Mouse (Mus musculus): Measurements from ENCODE around the gene Tmem242. TPM values are rescaled to one million over a fixed set of nuclear protein-coding genes. Genes with fewer than 3 reads are reported as not detected.
"Not testable (repeated sequence)": the region's sequence is repeated elsewhere in the genome, so short reads cannot be mapped to it uniquely, and the experiment has no call there.

Gene Tmem242
- total RNA-seq (2017) = 13.5 and 18.2 TPM in 2 replicates

DNA sequence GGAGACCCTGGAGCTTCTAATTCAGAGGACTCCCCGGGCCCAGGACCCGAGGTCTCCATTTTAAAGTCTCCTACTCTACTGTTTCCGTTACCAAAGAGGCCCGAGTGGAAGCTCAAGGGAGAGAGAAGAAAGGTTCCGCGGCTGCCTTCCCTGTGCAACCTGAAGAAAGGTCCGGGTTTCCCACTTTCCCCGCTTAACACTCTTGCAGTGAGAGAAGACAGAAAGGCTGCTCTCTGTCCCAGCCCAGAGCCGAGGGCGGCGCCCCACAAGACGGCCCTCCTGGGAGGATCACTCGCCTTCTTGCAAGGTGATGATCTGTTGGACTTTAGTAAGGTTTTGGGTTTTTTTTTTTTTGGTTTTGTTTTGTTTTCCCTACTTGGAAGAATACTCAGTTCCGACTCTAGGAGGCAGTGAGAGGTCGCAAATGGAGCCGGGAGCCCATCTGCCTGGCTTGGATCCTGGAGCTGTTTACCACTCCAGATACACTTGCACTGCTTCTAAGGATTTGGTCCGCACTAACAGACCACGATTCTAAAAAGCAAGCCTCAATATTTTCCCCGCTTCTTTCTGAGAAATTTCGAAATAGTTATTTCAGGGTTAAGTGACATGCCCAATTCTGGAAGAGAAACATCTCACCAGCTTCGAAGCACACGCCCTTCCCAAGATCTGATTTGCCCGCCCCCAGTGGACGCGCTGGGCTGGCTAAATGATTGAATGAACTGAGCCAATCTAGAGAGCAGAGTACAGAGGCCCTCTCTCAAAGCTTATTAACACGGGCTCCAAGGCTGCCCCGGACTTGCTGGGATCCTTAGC is at the start of gene Tmem242:
TSS of gene Tmem242 (minus strand) at position 101 of the 813 bp plus-strand sequence.
- ATAC-seq (ENCODE audit: extremely low read depth, insufficient number of reproducible peaks, low FRiP score, poor library complexity, severe bottlenecking) = peak; percentile 83

DNA sequence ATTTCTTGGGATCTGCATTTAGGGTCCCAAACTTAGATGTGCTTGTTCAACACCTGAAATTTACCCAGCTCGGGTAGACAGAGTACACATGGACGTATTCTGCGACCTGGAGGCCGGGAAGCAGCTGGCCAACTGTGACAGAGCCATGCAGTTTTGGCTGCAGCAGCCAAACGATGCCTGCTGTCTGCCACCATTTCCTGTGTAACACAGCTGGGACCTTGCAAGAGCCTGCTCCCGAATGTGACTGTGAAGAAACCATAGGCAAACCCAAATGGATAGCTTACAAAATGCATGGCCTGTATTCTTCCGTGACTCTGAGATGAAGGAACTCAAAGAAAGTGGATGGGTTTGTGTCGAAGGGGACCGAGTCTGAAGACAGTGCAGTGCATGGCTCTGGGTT is 48.1 kb upstream of the Tmem242 start:
- no peak for ATAC-seq (ENCODE audit: extremely low read depth, insufficient number of reproducible peaks, low FRiP score, poor library complexity, severe bottlenecking)

DNA sequence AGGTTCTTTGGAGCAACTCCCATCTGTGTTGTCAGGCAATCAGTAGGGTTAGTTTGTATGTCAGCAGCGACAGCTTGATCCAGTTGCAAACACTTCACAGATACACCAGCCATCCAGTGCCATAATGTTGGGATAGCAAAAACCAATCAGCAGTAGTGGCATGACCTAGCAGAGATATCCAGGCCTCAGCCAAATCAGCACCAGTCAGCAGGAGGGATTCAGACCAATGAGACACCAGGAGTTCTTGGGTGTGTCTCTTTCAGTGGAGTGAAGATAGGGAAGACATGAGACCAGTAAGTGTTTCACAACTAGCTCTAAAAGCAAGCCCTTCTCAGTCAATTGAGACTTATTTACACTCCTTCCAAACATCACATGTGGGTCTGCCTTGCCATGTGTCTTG is 44.6 kb upstream of the Tmem242 start:
- ATAC-seq (ENCODE audit: extremely low read depth, insufficient number of reproducible peaks, low FRiP score, poor library complexity, severe bottlenecking) = no peak

DNA sequence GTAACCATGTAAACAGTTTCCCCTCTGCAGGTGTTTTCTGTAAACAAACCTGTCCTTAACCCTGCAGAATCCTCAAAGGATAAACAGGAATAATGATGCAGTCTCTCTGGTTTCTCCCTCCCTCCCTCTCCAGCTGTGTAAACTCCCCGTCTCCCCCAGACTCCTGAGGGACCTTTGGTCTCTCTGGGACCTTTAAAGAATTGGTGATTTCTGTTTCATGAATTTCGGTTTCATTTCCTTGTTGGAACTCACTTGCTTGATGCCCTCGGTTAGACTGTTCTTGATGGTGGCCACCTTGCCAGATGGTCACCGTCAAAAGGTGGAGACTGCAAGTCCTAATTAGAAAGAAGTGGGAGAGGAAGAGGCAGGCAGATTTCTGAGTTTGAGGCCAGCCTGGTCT is 43.4 kb upstream of the Tmem242 start:
- 0 out of 2 replicates have a peak, but pooled peaks have one; percentile 23 for ATAC-seq (ENCODE audit: extremely low read depth, insufficient number of reproducible peaks, low FRiP score, poor library complexity, severe bottlenecking)

DNA sequence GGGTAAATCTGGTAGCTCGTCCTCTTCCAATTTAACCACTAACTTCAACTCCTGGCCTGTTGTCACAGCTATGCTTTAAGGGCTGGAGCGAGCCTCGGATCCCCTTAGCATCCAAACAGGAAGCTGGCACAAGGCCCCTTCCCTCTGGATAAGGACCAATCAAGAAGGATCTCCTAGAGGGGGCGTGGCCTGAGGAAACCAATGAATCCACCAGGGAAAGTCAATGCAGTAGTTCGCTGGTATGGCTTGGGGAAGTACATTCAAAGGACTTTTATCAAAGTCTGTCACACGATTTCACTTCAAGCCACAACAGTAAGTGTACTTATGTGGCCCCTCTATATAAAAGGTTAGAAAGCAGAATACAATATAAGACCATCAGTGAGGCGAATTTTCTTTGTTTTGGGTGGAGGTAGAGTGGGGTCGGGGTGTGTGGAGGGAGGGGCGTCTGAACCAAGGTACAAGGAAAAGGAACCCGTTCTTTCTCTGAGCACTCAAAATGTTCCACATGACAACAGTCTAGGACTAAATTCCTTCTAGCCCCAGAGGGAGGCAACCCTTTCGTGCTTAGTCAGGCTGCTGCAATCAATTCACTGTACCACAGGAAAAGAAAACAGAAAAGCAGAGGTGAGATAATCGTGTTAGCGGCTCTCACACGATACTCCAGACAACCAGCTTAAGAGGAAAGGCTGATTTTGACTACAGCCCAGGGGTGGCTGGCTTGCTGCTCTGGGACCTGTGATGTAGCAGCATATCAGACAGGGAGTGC is 36.1 kb upstream of the Tmem242 start:
- no peak for ATAC-seq (ENCODE audit: extremely low read depth, insufficient number of reproducible peaks, low FRiP score, poor library complexity, severe bottlenecking)

DNA sequence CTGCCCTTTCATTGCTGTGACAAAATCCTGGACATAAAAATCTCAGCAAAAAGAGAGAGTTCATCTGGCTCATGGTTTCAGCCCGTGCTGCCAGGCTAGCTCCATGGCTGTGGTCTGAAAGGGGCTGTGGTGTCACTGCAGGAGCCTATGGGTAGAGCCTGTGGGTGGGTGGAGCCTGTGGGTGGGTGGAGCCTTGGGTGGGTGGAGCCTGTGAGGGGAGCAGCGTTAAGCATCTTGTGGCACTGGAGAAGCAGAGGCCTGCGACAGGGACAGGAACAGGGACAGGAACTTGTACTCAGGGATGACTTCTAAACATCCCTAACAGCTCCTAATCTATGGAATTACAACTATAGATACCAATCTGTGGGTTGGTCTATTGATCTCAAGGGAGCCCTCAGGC is 32.2 kb upstream of the Tmem242 start:
- ATAC-seq (ENCODE audit: extremely low read depth, insufficient number of reproducible peaks, low FRiP score, poor library complexity, severe bottlenecking) = no peak

DNA sequence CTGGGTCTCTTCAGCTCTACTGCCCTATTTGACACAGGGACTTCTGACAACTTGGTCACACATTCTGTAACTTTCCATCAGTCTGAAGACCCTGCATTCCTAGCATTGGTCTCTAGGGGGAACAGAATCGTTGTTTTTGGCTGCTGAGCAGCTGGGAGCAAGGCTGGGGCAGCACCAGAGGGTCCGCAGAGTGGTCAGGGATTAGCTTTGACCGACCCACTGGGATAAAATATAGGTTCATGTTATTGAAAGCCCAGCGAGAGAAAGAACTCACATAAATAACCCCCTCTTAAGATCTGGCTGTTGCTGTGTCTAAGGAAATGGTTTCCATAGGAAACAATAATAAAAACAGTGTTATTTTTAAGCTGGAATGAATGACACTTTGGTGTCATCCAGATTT is 27.1 kb upstream of the Tmem242 start:
- no peak for ATAC-seq (ENCODE audit: extremely low read depth, insufficient number of reproducible peaks, low FRiP score, poor library complexity, severe bottlenecking)

DNA sequence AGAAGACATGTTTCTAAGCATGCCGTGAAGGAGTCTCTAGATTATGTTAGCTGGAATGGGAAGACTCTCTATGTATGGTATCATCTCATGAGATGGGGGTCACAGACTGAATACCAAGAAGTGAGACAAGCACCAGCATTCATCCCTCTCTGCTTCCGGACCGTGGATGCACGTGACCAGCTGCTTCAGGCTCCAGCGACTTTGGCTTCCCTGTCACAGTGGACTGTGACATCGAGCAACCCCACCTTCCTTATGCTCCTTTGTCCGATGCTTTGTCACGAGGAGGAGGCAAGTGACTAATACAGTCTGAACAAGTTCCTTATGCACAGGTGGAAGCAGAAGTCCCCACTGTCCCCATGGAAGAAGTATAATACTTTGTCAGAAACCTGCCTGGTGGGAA is 26.7 kb upstream of the Tmem242 start:
- ATAC-seq (ENCODE audit: extremely low read depth, insufficient number of reproducible peaks, low FRiP score, poor library complexity, severe bottlenecking) = no peak

DNA sequence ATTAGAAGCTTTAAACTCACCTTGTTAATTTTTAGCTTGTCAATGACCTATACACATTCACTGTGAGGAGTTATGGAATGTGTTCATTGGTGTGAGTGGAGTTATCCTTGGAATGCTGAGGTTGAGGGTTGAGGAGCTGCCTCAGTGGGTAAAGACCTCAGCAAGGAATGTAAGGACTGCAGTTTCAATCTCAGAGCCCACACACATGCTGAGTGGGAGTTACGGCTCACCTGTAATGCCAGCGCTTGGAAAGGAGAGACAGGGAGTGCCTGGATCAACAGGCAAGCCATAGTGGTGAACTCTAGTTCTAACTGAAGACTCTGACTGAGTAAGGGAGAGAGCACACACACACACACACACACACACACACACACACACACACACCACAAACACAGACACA is 23.9 kb upstream of the Tmem242 start:
- ATAC-seq (ENCODE audit: extremely low read depth, insufficient number of reproducible peaks, low FRiP score, poor library complexity, severe bottlenecking) = no peak

DNA sequence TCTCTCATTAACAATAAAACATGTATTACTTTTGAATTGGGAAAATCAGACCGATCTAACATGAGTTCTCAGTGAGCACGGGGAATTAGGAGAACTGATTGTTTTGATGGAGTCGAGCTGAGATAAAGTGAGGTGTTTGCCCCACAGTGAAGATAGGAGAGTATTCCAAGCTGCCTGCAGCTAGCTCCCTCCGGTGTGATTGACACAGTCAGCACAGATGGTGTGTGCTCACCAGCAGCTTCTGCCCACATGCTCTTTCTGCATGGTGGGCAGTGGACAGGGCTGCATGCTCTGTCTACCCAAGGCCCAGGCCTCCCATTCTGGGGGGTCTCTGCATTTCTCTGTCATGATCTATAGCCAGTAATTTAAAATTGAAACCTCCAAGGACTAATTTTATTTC is 13.6 kb upstream of the Tmem242 start:
- no peak for ATAC-seq (ENCODE audit: extremely low read depth, insufficient number of reproducible peaks, low FRiP score, poor library complexity, severe bottlenecking)

DNA sequence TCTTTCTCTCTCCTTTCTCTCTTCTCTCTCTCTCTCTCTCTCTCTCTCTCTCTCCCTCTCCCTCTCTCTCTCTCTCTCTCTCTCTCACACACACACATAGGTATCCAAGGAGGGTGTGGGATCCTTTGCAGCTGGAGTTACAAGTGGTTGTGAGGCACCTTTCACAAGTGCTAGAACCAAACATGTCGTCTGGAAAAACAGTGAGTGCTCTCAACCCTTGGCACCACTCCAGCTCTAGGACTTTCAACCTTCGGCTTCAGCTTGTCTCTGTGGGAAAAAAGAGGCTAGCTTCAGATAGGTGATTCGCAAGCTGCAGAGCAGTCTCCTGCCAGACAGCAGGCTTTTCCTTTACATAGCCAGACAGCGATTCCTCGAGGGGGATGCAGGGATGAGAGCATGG is 3.7 kb upstream of the Tmem242 start:
- no peak for ATAC-seq (ENCODE audit: extremely low read depth, insufficient number of reproducible peaks, low FRiP score, poor library complexity, severe bottlenecking)

DNA sequence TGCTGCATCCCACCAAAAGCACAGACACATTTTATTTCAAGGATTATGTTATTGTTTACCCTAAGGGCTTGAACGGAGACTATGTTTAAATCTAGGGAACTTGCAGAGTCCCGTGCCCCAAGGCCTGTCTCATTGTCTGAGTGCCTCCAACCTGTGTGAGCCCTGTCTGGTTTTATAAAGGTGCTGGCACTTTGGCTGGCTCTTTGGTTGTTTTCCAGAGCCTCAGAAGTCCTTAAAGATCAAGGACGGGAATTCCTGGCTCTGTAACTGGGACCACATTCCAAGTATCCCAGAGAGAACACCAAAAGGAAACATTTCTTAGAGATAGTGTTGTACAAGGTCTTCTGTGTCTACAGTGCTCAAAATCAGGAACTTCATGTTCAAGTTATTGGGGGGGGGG is 3.2 kb upstream of the Tmem242 start:
- no peak for ATAC-seq (ENCODE audit: extremely low read depth, insufficient number of reproducible peaks, low FRiP score, poor library complexity, severe bottlenecking)

DNA sequence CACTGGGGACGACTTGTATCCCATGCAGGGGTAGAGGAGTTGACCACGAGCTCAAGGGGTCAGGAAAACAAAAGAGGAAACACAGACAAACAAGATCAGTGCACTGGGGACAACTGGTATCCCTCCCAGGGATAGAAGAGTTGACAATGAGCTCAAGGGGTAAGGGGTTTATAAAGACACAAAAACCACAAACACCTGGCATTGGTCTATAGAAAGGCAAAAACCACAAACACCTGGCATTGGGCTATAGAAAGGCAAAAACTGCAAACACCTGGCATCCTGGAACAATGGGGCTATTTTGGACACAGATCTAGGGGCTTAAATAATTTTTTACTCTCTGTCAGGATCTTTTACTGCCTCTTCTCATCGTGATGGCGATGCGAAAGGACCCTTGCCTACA is 2.3 kb upstream of the Tmem242 start:
- not testable (repeated sequence) for ATAC-seq (ENCODE audit: extremely low read depth, insufficient number of reproducible peaks, low FRiP score, poor library complexity, severe bottlenecking)

DNA sequence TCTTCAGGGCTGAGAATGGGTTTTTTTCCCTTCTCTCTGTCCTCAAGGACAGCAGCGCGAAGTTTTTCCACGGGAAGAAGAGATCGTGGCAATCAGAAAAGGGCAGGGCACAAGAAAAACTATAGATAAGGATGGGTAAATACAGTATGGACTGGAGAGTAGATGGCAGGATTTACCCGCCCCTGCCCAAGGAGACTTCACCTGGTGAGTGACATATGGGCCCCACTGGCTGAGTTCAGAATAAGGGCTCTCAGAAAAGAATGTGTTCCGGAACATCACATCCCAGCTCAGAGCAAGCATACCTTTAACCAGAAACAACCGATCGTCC is 264 bp downstream of the Tmem242 start:
- ATAC-seq (ENCODE audit: extremely low read depth, insufficient number of reproducible peaks, low FRiP score, poor library complexity, severe bottlenecking) = 0 out of 2 replicates have a peak, but pooled peaks have one; percentile 11

DNA sequence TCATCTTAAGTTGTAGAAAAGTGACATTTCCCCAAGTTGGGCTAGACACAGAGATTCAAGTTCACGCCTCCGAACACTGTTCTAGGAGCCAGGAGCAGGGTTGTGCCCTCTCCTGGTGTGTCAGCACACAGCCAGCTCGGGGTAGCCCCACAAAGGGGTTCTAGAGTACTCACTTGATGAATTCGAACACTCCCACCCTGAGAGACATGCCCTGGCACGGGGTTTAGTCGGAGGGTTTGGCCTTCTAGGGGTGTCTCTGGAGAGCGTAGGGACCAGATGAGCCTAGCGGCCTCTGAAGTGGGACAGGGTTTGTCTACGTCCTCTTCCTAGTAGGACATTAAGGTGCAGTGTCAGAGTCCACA is 10.3 kb downstream of the Tmem242 start:
- ATAC-seq (ENCODE audit: extremely low read depth, insufficient number of reproducible peaks, low FRiP score, poor library complexity, severe bottlenecking) = no peak

DNA sequence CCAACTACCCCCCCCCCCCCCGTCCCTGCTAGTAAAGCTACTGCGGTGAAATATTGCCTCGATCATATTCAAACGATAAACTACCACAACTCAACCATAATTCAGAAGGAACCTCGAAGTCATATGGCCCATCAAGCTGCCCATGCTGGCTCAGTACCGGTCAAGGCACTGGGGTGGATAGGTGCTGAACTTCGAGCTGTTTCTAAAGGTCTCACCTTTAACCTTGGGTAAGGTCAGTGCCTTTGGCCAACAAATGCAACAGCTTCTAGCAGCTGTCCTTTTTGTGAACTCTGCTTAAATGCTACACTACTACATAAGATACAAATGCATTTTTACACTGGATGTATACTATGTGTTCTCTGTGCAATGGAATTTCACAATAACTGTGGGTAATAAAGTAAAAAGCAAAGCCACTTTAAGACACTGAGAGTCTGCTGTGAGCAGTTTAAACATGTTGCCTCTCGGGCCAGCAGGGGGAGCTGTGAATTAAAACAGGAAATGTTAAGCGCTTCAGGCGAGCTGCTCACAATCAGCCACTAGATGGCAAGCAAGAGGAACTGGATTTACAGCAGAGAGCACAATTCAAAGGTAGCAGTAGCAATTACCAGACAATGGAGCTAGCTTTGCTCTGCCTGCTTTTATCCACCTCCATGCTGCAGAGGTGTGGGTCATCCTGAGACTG is 10.8 kb downstream of the Tmem242 start:
- peak; percentile 97 for ATAC-seq (ENCODE audit: extremely low read depth, insufficient number of reproducible peaks, low FRiP score, poor library complexity, severe bottlenecking)

DNA sequence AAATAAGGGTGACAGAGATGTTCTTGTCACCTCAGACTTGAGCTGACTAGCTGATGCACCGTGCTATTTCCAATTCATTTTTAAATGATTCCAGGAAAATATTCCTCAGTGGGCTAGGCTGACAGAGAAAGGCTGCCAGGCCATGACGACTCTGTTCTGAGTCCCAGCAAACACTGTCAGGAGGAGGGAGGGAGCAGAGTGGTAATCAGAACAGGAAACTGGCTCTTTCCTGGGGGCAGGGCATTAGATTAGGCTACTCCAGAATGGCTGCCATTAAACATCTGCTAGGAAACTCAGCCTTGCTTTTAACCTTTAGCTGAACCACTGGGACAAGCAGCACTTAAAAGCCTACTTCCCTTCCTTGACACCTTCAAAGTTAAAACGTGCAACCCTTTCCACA is 14.9 kb downstream of the Tmem242 start:
- ATAC-seq (ENCODE audit: extremely low read depth, insufficient number of reproducible peaks, low FRiP score, poor library complexity, severe bottlenecking) = no peak

DNA sequence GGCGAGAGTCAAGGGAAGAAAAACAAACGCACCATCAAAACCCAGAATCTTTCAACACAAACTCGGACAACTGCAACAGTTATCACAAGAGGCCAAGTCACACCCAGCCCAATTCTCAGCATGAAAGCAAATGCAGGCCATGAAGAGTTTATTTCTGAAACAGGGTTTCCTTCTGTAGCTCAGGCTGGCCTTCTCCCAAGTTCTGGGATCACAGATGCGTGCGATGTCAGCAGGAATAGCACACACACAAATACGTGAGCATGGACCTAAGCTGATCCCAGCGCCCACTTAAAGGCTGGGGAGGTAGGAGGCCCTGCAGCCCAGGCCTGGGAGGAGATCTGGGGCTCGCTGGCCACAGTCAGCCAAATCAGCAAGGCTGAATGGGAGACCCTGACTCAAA is 15.9 kb downstream of the Tmem242 start:
- ATAC-seq (ENCODE audit: extremely low read depth, insufficient number of reproducible peaks, low FRiP score, poor library complexity, severe bottlenecking) = no peak

DNA sequence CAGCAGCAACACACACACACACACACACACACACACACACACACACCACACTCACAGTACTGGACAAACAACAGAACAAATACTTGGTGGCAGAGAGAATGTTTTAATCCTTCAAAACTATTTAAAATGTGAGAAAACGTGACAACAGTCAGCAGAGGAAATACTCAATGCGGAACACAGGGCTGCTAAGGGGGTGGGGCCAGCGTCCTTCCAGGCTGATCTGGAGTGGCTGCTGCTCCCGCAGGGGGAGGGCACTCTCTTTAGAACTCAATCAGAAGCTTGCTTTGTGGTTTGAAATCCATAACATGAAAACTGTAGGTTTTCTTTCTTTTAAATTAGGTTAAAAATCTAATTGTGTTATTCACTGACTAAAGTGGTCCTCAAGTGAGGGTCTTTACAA is 18.2 kb downstream of the Tmem242 start:
- no peak for ATAC-seq (ENCODE audit: extremely low read depth, insufficient number of reproducible peaks, low FRiP score, poor library complexity, severe bottlenecking)

All from neutrophil, adult 5-6 weeks (primary cell).